Mouse (Mus musculus) erythroblast, embryonic 14.5 days (primary cell): ENCODE measurements around the gene Hkdc1.

Experiments used
- GATA1 ChIP-seq: IDR thresholded peaks from 2 replicates; pipeline ENCODE4 v1.6.1; 2012; ENCODE audit warnings: low read length, inconsistent platforms, mixed read lengths
- TAL1 ChIP-seq: IDR thresholded peaks from 3 replicates; pipeline ENCODE4 v1.6.1; 2012; ENCODE audit warnings: low read length, inconsistent platforms, mixed read lengths

GRCm38 (mm10) chr10:62418831-62419356 lies 3.4 kb downstream of the Hkdc1 start:
- TF ChIP-seq GATA1 (no peak), TAL1 (no peak)
